Mouse (Mus musculus) B cell, adult 2 months (primary cell): ENCODE results near the gene Smc5.

Source experiments
- DNase-seq, 2 experiments: peaks; one replicate each; pipeline ENCODE4 v3.0.0; 2022

Smc5 gene

DNA sequence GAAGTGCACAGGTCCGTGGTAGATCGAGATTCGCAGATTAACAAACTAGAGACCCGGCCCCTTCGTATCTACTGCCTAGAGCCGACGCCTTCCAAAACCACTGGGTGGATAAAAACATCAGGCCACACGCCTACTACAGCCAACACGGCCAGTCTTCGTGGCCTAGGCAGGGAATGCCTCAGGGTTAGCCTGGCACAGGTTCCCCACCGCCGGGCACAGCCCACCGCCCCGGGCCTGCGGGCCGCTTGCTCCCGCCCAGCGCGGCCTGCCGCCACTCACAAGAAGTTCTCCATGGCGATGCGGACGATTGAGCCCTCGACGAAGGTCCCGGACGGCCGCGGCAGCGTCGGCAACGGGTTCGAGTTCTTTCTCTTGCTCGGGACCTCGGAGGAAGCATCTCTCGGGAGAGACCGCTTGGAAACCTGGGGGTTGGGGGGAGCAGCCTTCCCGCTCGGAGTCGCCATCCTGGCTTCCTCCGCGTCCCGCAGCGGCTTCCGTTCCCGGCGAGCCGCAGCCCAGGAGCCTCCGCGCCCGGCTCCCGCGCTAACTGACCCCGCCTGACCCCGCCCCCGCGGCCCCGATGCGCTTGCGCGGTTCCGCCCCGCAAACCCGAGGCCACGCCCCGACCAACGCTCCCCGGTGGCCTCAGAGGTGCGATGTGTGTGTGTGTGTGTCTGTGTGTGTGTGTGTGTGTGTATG, at the start of gene Smc5:
TSS of gene Smc5 (minus strand) at position 543 of the 699 bp plus-strand sequence.
- DNase-seq, result peak; percentile 97 to 98

DNA sequence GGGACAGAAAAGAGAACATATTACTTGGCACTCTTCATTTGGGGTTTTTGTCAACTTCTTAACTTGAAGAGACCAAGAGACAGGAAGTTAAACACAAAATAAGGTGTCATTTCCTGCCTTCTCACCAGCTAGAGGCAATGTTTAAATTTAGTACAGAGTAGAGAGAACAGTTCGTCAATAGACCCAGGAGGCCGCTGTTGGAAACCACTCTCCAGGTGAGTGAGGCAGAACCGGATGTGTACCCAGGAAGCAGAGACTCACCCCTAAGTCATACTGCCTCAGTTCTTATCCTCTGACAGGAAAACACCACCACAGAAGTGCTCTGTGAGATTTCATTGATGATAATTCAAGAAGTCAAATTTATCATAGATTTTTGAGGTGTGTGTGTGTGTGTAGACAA, 49.4 kb upstream of the Smc5 start:
- peak; percentile 71 to 77 for DNase-seq

DNA sequence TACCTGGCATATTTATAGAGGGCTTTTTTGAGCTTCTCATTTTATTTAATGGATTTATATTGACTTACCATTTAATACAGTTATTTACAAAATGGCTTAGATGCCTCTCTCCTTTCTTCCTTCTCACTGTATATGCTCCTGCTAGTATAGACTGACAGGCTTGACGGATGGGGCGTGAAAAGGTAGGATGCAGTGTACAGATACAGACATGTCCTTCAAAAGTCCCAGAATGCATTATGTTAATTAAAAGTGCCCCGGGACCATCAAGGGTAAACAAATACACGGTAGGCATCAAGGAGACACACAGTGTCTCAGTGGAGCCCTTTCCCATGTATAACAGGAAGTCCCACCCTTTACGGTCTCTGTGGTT, 44.3 kb upstream of the Smc5 start:
- DNase-seq, result no peak

DNA sequence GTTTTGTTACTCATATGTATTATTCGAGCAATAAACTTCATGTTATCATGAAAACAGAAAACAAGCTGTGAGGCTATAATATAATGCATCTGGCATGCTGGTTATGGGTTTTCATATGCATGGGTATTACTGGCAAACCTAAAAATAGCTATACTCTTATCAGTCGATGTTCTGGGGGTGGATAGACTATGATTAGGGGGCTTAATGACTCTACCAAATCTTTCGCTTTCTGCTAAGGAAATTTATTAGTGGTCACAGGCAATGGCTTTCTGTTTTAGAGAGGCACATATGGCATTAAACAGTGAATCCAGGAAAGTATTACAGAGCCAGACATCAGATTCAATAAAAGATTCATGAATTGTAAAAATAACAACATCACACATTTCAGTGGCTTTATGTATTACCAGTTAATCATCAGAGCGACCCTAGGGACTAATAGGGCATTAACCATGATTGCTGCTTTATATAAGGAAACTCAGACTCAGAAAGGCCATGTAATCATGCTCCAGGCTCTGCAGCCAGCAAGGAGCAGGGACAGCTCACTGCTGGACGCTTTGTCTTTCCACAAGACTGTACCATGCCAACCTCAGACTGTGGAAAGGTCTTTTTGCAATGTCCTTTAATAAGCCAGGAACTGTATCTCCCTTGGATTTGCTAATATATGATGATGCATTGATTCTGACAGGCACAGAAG, 43.7 kb upstream of the Smc5 start:
- no peak for DNase-seq

DNA sequence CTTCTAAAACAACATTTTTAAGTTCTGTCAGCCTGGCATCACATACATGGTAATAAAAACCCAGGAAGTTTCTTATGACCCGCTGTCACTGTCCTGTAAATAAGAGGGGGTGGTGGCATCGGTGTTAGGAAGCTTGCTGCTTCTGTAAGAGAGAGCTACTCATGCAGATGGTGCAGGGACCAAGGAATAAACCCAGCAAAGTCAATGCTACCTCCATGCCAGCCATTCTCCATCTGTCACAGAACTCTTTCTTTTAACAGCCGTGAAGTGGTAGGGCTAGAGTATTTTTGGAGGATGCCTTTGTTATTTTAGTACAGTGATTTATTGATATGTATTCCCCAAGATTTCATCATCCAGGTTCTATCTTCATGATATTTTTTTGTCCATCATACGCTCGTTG, 43.2 kb upstream of the Smc5 start:
- no peak for DNase-seq

DNA sequence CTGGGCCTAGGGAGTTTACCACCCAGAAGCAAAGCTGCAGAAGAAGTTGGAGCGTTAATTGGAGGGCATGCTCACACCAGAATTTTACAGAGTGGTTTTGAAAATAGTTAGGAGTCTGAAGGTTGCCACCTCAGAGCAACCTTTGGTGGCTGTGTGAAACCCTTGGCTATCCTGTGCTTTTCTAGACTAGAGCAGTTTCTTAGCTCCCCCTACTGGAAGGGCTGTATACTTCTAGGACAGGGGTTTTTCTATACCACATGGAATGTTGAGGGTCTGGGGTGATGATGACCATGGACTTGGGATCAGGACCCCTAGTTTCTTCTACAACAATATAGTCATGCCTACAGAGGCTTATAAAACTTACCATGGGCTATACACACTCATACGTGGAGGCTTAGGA, 36.3 kb upstream of the Smc5 start:
- DNase-seq, result no peak

DNA sequence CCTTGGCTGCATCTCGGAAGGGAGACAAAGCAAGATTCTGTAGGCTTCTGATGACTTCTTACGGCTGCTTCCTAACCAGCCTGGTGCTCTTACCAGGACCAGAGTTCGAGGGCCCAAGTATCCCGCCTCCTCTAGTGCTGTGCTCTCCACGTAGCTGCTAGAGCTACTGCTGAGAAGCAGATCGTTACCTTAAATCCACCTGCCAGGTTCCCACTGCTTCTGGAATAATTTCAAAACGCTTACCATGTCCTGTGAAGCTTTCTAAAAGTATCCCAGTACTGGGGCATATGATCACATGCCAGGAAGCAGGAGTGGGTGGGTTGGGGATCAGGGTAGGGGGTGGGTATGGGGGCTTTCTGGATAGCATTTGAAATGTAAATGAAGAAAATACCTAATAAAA, 33.0 kb upstream of the Smc5 start:
- no peak for DNase-seq

DNA sequence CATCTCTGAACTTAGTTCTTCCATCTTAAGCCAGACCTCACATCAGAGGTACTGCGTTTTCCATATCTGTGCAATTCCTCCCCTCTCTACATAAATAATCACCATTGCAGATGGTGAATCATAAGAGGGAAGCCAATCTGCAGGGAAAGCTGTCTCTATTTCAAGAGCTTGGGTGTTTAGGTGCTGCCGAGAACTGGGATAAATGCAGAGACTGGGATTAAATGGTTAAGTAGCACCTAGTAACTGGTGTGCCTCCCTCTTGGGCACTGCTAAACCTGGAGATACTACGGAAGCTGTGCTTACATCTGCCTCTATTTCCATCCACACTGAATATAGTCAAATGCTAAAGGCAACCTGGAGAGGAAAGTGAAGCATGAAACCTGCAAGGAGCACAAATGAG, 26.3 kb upstream of the Smc5 start:
- no peak for DNase-seq

DNA sequence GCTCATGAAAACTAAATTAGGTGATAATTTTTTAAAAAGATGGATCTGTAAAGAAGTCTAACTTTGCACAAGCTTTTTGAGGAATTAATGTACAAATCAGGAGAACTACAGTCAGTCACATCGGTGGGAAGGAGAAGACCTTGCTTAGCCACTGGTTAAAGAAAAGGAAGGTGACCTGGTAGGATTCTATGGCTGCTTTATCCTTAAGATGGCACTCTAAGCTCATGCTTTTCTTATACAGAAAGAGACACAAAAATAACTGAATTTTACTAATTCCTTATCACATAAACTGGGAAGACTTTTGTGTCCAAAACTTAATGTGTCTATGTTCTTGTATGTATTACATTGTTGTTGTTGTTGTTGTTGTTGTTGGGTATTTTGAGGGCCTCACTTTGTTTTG, 25.2 kb upstream of the Smc5 start:
- DNase-seq, result no peak

DNA sequence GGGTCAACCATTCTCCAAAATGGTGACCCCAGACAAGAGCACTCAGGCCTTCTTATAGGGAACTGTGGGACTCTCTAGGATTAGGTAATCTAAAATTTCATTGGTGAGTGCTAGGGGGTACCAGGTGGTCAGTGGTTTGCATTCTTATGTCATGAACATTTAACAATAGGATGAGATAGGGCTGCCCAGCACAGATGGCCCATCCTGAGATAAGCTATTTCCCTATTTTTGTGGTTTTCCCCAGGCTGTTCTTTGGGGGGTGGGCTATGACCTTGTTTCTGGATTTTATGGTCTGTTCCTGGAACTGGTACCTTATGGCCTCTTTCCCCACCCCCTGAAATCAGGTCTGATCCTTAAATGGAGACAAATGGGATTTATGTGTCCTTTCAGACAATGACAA, 23.5 kb upstream of the Smc5 start:
- DNase-seq, result no peak

DNA sequence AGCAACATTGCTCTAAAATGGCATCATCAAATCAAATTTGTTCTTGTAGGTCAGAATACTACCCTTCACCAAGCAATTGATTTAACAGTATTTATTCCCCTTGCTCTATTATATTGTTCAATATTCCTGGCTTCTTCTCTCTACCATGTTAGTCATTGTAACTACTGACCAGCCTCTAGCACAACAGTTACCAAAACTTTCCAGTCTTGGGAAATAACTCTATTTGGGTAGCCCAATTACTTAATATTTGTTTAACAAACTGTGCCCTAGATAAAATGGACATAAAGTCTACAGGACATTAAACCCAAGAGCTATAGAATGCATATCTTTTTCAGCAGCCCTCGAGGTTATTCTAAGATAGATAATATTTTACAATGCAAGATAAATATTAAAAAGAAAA, 15.6 kb upstream of the Smc5 start:
- no peak for DNase-seq

DNA sequence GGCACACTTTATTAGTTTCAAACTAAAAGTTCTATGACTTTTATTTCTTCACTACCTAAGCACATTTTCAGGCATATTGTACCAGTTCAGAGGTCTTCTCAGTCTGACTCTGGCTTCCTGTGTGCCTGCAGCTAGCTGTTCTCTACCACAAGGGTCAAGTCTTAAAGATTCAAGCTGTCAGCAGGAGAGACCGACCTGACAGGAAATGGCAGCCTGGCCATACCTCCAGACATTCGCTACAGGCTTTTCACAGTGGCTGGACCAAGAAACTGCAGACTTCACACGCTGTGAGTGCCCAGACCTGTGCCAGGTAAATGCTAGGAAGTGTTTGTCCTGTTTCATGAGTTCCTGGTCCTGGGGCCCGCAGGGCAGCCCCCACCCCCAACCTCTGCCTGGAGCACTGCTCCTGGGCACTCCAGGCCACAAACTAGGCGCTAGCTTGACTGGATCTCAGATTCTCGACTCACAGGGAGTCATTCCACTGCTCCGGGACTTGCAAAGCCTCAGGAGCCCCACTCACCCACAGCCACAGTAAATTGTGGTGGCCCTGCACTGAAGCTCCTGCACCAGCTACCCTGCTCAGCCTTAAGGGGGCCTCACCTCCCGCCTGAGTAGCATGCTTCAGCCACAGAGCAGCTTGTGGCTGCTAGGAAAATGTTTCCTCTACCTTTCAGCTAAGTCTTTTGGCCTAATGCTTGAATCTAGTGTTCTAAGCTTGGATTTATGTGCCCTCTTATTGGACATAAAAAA, 8.4 kb upstream of the Smc5 start:
- no peak for DNase-seq

DNA sequence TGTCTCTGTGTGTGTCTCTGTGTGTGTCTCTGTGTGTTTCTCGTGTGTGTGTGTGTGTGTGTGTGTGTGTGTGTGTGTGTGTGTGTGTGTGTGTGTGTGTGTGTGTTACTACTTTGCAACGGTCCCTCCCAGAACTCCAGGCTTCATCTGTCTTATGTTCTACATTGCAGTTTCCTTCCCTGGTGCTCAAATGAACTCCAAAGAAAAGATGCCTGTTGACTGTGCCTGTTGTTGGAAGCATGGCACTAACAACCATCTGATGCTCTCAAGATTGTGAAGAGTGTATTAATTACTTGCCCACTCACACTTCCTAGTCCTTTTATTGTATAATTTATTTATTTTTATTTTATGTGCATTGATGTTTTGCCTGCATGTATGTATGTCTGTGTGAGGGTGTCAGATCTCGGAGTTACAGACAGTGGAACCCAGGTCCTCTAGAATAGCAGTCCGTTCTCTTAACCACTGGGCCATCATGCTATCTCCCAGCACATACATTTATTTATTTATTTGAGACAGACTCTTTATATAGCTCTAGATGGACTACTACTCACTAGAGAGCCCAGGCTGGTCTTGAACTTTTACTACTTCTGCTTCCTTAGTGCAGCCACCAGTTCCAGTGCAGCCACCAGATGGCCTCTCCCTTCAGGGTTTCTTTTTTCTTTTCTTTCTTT, 492 bp upstream of the Smc5 start:
- no peak for DNase-seq

DNA sequence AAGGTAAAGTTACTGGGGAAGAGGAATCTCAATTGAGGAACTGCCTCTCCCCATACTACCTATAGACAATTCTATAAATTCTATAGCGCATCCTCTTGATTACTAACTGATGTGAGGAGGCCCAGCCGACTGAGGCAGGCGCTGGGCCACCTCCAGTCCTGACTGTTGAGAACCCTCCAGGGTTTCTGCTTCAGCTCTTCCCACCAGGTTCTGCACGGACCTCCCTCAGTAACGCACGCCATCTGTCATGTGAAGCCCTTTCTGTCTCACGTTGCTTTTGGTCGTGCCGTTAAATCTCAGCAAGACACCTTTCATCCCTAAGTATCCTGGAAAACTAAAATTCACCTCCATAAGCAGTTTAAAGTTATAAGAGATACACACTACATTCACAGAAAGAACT, 16.9 kb downstream of the Smc5 start:
- DNase-seq, result no peak

DNA sequence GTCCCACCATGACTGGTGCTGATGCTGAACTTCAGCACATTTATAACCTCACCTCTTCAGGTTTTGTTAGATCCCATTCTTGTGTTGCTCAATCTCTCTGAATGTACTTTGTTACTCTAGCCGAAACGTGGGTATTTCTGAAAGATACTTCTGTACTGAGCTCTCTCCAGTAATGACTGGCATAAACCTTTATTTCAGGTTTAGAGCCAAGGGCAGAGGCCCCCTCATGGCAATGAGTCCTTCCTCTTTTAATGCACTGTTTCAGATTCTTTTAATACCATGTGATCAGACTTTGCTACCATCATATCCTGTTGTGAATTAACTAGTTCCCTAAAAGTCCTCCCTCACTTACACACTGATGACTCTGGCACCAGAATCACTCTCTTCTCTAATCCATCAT, 27.2 kb downstream of the Smc5 start:
- DNase-seq, result peak; percentile 64 to 72

DNA sequence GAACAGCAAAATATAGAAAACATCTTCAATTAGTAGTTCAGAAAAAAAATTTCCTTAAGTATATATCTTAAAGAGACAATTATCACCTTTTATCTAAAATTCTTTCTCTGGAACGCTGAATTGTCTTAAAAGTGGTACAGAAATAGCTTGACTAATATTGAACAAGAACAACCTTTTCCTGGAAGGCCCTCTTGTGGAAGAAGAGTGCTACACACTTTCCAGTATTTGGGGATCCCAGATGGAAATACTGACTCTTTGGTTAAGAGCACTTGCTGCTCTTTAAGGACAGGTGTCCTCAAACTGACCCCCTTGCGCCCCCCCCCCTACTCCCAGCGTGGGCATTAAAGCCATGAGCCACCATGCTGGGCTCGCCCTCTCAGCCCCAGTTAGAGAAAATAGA, 48.6 kb downstream of the Smc5 start:
- no peak for DNase-seq

DNA sequence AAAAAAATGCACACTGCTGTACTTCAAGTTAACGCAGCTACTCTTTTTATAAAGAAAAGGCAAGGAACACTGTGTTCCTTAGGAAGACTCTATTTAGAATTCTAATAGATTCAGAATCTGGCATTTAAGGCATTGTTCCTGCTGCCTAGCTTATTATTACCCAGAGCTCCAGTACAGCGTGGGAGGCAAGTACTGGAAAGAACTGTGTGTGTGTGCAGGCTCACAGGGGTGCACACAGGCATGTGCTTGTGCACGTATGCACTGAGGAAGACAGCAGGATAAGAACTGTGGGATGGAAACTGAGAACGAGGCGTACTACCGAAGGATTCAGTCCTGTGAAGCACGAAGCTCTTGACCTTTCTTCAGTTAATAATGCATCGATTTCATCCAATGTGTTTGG, 59.4 kb downstream of the Smc5 start:
- no peak for DNase-seq

DNA sequence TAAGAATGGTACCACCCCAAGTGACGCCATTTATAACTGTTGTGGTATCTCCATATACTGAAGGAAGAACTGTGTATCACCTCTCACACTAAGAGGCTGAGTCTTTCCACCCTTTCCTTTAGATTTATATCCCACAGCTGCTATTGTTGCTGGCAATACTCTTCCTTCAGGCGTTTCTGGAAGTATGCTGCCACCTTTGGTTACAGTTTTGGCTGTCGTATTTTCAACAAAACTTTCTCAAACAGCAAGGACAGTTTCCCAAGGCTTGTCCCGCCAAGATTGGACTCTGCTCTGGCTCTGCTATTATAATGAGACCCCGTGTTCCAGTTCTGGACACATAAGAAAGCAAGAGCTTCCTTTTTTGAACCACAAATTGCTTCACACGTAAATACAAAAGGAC, 62.4 kb downstream of the Smc5 start:
- DNase-seq, result no peak

DNA sequence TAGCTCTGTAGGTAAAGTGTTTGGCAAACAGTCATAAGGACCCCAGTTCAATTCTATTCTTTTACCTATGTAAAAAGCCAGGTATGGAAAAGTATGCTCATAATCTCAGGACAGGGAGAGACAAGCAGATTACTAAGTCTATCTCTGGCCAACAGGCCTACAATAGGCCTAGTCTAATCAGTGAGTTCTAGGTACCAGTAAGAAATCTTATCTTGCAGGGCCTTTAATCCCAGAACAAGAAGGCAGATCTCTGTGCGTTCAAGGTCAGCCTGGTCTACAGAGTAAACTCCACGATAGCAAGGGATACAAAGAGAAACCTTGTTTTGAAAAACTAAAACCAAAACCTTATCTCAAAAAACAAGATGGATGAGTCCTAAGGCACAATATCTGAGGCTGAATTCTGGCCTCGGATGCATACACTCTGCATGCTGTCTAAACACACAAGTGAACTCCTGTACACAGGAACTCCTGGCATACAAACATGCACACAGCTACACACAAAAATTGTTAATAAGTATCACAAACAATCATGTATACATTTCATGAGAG, 70.1 kb downstream of the Smc5 start:
- DNase-seq, result no peak

DNA sequence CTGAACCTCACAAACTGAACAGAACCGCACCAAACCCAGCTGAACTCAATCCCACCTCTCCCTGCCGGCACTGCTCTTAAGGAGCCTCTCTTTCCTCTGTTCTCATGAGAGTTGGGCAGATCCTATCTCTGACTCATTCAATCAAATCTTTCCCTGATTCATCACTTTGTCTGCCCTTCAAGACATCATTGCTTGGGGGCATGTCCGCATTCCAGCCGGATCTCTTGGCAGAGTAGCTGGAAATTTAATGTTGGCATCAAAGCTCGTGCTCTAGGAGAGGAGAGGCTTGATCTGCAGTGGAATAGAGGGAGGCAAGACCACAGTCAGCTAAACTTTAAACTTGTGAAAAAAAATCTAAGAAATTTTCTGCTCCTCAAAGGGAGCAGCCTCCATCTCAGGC, 71.6 kb downstream of the Smc5 start:
- no peak for DNase-seq

DNA sequence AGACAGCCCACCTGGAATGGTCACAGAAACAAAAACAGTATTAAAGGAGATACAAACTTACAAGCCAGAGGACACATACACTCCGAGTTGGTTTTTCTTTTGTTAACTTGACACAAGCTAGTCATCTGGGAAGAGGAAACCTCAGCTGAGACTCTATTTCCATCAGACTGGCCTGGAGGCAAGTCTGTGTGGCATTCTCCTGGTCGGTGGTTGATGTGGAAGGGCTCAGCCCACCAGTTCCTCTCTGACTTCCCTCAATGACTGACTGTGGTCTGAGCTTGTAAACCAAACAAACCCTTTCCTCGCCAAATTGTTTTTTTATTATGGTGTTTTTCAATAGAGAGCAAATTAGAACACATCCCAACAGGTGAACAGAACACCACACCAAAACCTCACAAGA, 80.6 kb downstream of the Smc5 start:
- no peak for DNase-seq

DNA sequence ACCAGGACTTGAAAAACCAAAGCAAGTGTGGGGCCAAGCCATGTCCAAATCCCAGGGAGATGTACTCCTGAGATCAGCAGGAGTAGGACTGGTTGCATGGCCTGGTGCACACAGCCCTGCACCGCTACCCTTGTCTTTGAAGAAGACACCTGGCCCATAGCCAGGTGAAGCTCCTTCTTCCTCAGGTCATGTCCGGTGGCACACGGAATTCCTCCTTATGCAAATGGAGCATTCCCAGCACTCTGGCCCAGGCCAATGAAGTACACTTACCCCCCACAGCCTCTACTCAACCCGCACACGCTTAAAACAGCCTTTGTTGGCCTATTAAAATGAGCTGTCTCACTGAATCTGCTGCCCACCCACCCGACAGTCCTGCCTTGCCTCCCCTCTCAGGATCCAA, 82.2 kb downstream of the Smc5 start:
- no peak for DNase-seq

DNA sequence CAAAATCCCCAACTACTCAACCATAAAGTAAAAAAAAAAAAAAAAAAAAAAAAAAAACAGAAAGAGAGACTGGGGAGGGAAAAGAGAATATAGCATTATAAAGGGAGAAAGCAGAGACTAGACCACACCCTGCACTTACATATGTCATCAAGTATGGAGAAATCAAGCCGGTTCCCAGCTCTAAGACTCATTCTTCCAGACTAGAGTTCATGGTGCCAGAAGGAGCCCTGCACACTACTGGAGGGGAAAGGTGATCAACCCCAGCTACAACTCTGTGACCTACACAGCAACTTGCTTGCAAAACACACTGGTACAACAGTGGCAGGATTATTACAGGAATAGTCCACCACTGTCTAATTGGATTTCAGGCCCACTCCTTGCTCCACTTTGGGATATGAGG, 84.0 kb downstream of the Smc5 start:
- no peak for DNase-seq
